Mouse (Mus musculus): ENCODE data around the gene Lhfpl5.

DNA sequence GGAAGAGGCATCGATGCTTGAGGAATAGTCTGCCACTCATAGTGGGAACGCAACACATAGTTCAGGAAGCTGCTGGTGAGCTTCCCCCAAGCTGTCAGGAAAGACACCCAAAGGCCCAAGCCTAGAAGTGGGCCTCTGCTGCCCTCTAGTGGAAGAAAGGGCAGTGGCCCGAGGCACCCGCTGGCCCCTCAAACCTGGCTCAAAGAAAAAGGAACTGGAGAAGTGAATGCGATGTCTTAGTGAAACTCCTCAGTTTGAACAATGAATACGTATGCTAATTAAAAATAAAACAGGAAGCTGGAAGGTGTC, 47.4 kb upstream of the Lhfpl5 start:
- TF ChIP-seq USF1 (IDR thresholded peaks at IDR 0.05; ENCODE audit: low read depth), result no peak
- peak; percentile 66 for TF ChIP-seq CTCF (IDR thresholded peaks at IDR 0.05; ENCODE audit: control insufficient read depth, insufficient read depth, insufficient read length)
- no peak for TF ChIP-seq MYOD1 (IDR thresholded peaks at IDR 0.05; ENCODE audit: control insufficient read depth, insufficient read length, low read depth)

All from C2C12 (cell line).